Mouse (Mus musculus): ENCODE data around the gene Cd248. TPM values are rescaled to one million over a fixed set of nuclear protein-coding genes. Genes with fewer than 3 reads are reported as not detected.

Cd248 gene
- polyA plus RNA-seq, 1 experiment = 3.1 TPM

DNA sequence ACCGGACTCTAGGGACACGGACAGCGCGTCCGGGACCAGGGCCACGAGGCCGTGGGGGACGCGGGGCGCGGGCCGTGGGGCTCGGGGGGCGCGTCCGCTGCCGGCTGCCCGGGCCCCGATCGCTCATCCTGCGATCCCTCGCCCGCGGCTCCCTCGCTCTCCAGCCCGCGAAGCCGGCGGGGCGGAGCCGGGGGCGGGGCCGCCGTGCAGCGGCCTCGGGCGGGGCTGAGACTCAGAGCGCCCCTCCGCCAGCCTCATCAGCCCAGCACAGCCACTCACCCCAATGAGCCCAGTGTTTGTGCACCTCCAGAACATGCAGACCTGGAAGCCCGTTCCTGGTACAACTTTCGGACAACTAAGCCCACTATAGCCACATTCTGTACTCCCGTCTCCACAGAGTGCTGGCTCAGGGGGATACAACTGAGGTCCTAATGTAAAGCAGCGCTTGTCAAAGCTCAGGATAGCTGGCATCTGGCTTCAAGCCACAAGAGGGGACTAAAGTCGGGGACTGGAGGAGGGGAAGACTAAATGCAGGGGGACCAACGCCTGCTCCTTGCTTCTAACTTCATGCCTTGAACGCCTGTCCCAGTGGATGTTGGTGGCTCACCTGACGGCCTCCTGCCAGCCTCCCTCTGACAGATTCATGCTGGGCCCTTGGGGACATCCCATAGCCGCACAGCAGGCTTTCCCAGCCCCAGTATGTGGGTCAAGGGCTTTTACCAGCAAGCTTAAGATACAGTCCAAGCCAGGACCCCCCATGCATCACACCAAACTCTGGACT, 30.7 kb downstream of the Cd248 start, which contains the start of gene Cnih2:
Cnih2 (minus strand) TSS at position 159 of the 781 bp plus-strand sequence.
- H3K4me1 ChIP-seq (ENCODE audit: control insufficient read depth, insufficient read depth, low read length) = no peaks in the 10 kb centered on the region
- peaks cover 3% of the 10 kb centered on the region for H3K36me3 ChIP-seq (ENCODE audit: control insufficient read depth, insufficient read depth, low read length, poor library complexity, severe bottlenecking)
- no peaks in the 10 kb centered on the region for H3K27me3 ChIP-seq (ENCODE audit: control insufficient read depth, insufficient read depth, low read length, poor library complexity, severe bottlenecking)
- peak within 1 kb of the TSS; percentile 74 for H3K4me3 ChIP-seq (ENCODE audit: low read depth, low read length)
- no peak within 1 kb of the TSS for H3K27ac ChIP-seq (ENCODE audit: insufficient read depth, low read length)
- TF ChIP-seq CTCF (IDR thresholded peaks at IDR 0.05; ENCODE audit: low read depth, low read length) = no peak
- no peak for TF ChIP-seq EP300 (IDR thresholded peaks at IDR 0.05; ENCODE audit: insufficient read depth, low read depth, low read length)
- no peak for TF ChIP-seq POLR2A (IDR thresholded peaks at IDR 0.05; ENCODE audit: insufficient read depth, low read length)
- no peaks in the 10 kb centered on the region for H3K9me3 ChIP-seq (replicated peaks; ENCODE audit: control insufficient read depth, insufficient read depth, low read length, poor library complexity, severe bottlenecking)
- H3K9ac ChIP-seq (ENCODE audit: low read depth, poor library complexity, severe bottlenecking) = peak within 1 kb of the TSS; percentile 88

DNA sequence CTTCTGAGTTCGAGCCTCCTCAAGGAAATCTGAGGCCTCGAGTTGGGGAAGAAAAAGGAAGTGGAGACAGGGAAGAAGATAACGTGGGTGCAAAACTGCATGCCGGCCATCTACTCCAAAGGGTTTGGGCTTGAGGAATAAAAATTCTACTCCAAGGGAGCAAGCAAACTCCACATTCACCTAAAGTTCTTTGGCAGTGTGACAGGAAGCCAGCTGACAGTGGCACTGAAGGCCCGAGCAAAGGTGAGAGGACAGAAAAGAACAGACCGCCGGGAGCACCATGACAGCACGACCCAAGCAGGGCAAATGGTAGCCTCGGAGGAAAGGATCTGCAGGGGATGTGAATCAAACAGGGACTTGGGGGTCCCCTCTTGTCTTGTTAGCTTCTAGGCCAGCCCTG, 38.2 kb downstream of the Cd248 start:
- Histone ChIP-seq H3K27ac (ENCODE audit: insufficient read depth, low read length) (no peak overlapping the region), H3K9ac (ENCODE audit: low read depth, poor library complexity, severe bottlenecking) (peak overlapping the region; percentile 92), H3K9me3 (replicated peaks; ENCODE audit: control insufficient read depth, insufficient read depth, low read length, poor library complexity, severe bottlenecking) (no peaks in the 10 kb centered on the region), H3K36me3 (ENCODE audit: control insufficient read depth, insufficient read depth, low read length, poor library complexity, severe bottlenecking) (peaks cover 12% of the 10 kb centered on the region), H3K4me3 (ENCODE audit: low read depth, low read length) (peak overlapping the region; percentile 89), H3K4me1 (ENCODE audit: control insufficient read depth, insufficient read depth, low read length) (no peaks in the 10 kb centered on the region), H3K27me3 (ENCODE audit: control insufficient read depth, insufficient read depth, low read length, poor library complexity, severe bottlenecking) (no peaks in the 10 kb centered on the region)
- no peak for TF ChIP-seq CTCF (IDR thresholded peaks at IDR 0.05; ENCODE audit: low read depth, low read length)
- TF ChIP-seq EP300 (IDR thresholded peaks at IDR 0.05; ENCODE audit: insufficient read depth, low read depth, low read length) = no peak
- no peak for TF ChIP-seq POLR2A (IDR thresholded peaks at IDR 0.05; ENCODE audit: insufficient read depth, low read length)

GRCm38 (mm10) chr19:5106731-5107191, 38.9 kb downstream of the Cd248 start, which contains the start of gene Rab1b:
TSS of gene Rab1b (minus strand) at chr19:5107072.
- no peak for TF ChIP-seq POLR2A (IDR thresholded peaks at IDR 0.05; ENCODE audit: insufficient read depth, low read length)
- no peak for TF ChIP-seq CTCF (IDR thresholded peaks at IDR 0.05; ENCODE audit: low read depth, low read length)
- no peak for TF ChIP-seq EP300 (IDR thresholded peaks at IDR 0.05; ENCODE audit: insufficient read depth, low read depth, low read length)
- H3K4me3 ChIP-seq (ENCODE audit: low read depth, low read length) = peak within 1 kb of the TSS; percentile 89
- no peaks in the 10 kb centered on the region for H3K4me1 ChIP-seq (ENCODE audit: control insufficient read depth, insufficient read depth, low read length)
- H3K9me3 ChIP-seq (replicated peaks; ENCODE audit: control insufficient read depth, insufficient read depth, low read length, poor library complexity, severe bottlenecking) = no peaks in the 10 kb centered on the region
- H3K9ac ChIP-seq (ENCODE audit: low read depth, poor library complexity, severe bottlenecking) = peak within 1 kb of the TSS; percentile 92
- H3K27ac ChIP-seq (ENCODE audit: insufficient read depth, low read length) = no peak within 1 kb of the TSS
- H3K27me3 ChIP-seq (ENCODE audit: control insufficient read depth, insufficient read depth, low read length, poor library complexity, severe bottlenecking) = no peaks in the 10 kb centered on the region
- H3K36me3 ChIP-seq (ENCODE audit: control insufficient read depth, insufficient read depth, low read length, poor library complexity, severe bottlenecking) = peaks cover 12% of the 10 kb centered on the region

- Histone ChIP-seq H3K4me1 (ENCODE audit: control insufficient read depth, insufficient read depth, low read length) (no peaks in the 10 kb centered on the region), H3K4me3 (ENCODE audit: low read depth, low read length) (no peak overlapping the region), H3K27ac (ENCODE audit: insufficient read depth, low read length) (no peak overlapping the region), H3K9ac (ENCODE audit: low read depth, poor library complexity, severe bottlenecking) (no peak overlapping the region), H3K27me3 (ENCODE audit: control insufficient read depth, insufficient read depth, low read length, poor library complexity, severe bottlenecking) (no peaks in the 10 kb centered on the region), H3K9me3 (replicated peaks; ENCODE audit: control insufficient read depth, insufficient read depth, low read length, poor library complexity, severe bottlenecking) (no peaks in the 10 kb centered on the region), H3K36me3 (ENCODE audit: control insufficient read depth, insufficient read depth, low read length, poor library complexity, severe bottlenecking) (peaks cover 12% of the 10 kb centered on the region)
- TF ChIP-seq CTCF (IDR thresholded peaks at IDR 0.05; ENCODE audit: low read depth, low read length) (no peak), EP300 (IDR thresholded peaks at IDR 0.05; ENCODE audit: insufficient read depth, low read depth, low read length) (no peak), POLR2A (IDR thresholded peaks at IDR 0.05; ENCODE audit: insufficient read depth, low read length) (no peak)
Measured at GRCm38 (mm10) chr19:5107556-5108270, 39.8 kb downstream of the Cd248 start.

DNA sequence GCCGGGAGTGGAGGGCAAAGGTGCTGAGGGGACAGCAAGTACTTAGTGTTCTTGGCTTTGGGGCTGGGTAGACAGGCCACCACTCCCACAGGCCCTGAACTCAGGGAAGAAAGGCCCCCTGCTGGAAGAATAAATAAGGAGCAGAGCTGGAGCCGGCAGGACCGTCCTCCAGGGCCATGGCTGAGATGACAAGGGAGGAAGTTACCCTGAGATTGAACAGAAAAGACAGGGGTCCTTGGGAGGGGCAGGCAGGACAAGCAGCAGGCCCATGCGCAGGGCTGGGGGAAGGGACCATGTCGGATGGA, 40.3 kb downstream of the Cd248 start:
- no peak overlapping the region for H3K9ac ChIP-seq (ENCODE audit: low read depth, poor library complexity, severe bottlenecking)

DNA sequence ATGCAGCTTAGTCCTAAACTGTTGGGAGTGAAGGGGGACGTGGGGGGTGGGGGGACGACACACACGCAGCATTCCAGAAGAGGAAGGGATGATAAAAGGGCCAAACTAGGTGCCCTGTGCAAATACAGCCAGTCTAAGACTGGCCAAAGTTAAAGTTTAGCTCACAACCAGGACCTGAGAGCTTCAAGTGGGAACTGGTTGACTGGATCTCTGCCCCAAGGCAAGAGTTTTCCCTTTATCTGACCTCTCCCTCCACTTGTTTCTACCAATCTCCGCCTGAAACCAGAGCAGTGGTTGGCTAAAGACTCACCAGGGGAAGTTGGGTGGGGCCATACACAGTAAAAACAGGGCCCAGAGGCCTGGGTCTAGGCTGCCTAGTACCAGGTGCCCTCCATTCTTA, 40.8 kb downstream of the Cd248 start:
- no peak overlapping the region for H3K4me3 ChIP-seq (ENCODE audit: low read depth, low read length)
- H3K9ac ChIP-seq (ENCODE audit: low read depth, poor library complexity, severe bottlenecking) = no peak overlapping the region
- H3K36me3 ChIP-seq (ENCODE audit: control insufficient read depth, insufficient read depth, low read length, poor library complexity, severe bottlenecking) = peaks cover 9% of the 10 kb centered on the region
- H3K27me3 ChIP-seq (ENCODE audit: control insufficient read depth, insufficient read depth, low read length, poor library complexity, severe bottlenecking) = no peaks in the 10 kb centered on the region
- H3K4me1 ChIP-seq (ENCODE audit: control insufficient read depth, insufficient read depth, low read length) = no peaks in the 10 kb centered on the region
- TF ChIP-seq EP300 (IDR thresholded peaks at IDR 0.05; ENCODE audit: insufficient read depth, low read depth, low read length) (no peak), POLR2A (IDR thresholded peaks at IDR 0.05; ENCODE audit: insufficient read depth, low read length) (no peak), CTCF (IDR thresholded peaks at IDR 0.05; ENCODE audit: low read depth, low read length) (no peak)
- no peak overlapping the region for H3K27ac ChIP-seq (ENCODE audit: insufficient read depth, low read length)
- no peaks in the 10 kb centered on the region for H3K9me3 ChIP-seq (replicated peaks; ENCODE audit: control insufficient read depth, insufficient read depth, low read length, poor library complexity, severe bottlenecking)

More for the DNA sequence above, 40.3 kb downstream of the Cd248 start:
- Histone ChIP-seq H3K9me3 (replicated peaks; ENCODE audit: control insufficient read depth, insufficient read depth, low read length, poor library complexity, severe bottlenecking) (no peaks in the 10 kb centered on the region), H3K4me3 (ENCODE audit: low read depth, low read length) (no peak overlapping the region), H3K27me3 (ENCODE audit: control insufficient read depth, insufficient read depth, low read length, poor library complexity, severe bottlenecking) (no peaks in the 10 kb centered on the region), H3K4me1 (ENCODE audit: control insufficient read depth, insufficient read depth, low read length) (no peaks in the 10 kb centered on the region), H3K36me3 (ENCODE audit: control insufficient read depth, insufficient read depth, low read length, poor library complexity, severe bottlenecking) (peaks cover 12% of the 10 kb centered on the region), H3K27ac (ENCODE audit: insufficient read depth, low read length) (no peak overlapping the region)
- TF ChIP-seq CTCF (IDR thresholded peaks at IDR 0.05; ENCODE audit: low read depth, low read length) (peak; percentile 33), POLR2A (IDR thresholded peaks at IDR 0.05; ENCODE audit: insufficient read depth, low read length) (no peak)

All from ES-Bruce4 (cell line).